Mouse (Mus musculus): ENCODE results near the gene 2810004N23Rik.

DNA sequence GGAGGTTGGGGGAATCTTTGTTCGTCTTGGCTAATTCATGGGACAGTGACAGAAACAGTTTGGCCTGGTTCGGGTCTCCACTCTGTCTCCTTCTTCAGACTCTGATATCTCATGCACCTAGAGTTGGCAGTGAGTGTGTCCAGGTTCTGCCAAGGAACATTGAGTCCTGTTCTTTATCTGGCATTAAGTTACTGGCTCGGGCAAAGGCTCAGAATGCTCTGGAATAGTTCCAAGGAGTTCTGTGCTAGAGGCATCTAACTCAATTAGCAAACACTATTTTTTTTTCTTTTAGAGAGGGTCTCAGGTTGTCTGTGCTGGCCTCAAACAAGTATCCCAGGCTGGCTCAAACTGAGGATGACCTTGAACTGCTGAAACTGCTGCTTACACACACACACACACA lies 45.6 kb downstream of the 2810004N23Rik start:
- TF ChIP-seq TCF12 (IDR thresholded peaks at IDR 0.05; ENCODE audit: insufficient read depth, poor library complexity, severe bottlenecking) (no peak), POLR2A (IDR thresholded peaks at IDR 0.05; ENCODE audit: insufficient read length, low read depth) (no peak)

Data from myocyte (in vitro differentiated cells).